Mouse (Mus musculus) embryonic facial prominence, embryonic 15.5 days (tissue): ENCODE data around the gene Eid2. TPM values are rescaled to one million over a fixed set of nuclear protein-coding genes. Genes with fewer than 3 reads are reported as not detected.

Experiments used
- ATAC-seq: fragments of 200-750 bp; cut with Nextera tagmentation; 2 replicates; pipeline ENCODE4 v1.8.0; 2017; ENCODE audit warnings: low read depth, moderate TSS enrichment; ENCODE audit not compliant: insufficient number of reproducible peaks, low FRiP score, low TSS enrichment
- H3K27ac ChIP-seq: fragments of 300-500 bp; sonication (generic); replicated peaks from 2 replicates; pipeline ENCODE4 v1.5.1; 2015; ENCODE audit warnings: mild to moderate bottlenecking, inconsistent platforms
- H3K27me3 ChIP-seq: fragments of 300-500 bp; sonication (generic); 2 replicates; pipeline ENCODE4 v1.6.1; 2015; ENCODE audit warnings: inconsistent platforms
- H3K36me3 ChIP-seq: fragments of 300-500 bp; sonication (generic); 2 replicates; pipeline ENCODE4 v1.6.1; 2015; ENCODE audit warnings: mild to moderate bottlenecking, inconsistent platforms
- H3K4me1 ChIP-seq: fragments of 300-500 bp; sonication (generic); 2 replicates; pipeline ENCODE4 v1.6.1; 2015; ENCODE audit warnings: inconsistent platforms
- H3K4me2 ChIP-seq: fragments of 300-500 bp; sonication (generic); replicated peaks from 2 replicates; pipeline ENCODE4 v1.6.1; 2015; ENCODE audit warnings: mild to moderate bottlenecking, inconsistent platforms
- H3K4me3 ChIP-seq: fragments of 300-500 bp; sonication (generic); replicated peaks from 2 replicates; pipeline ENCODE4 v1.5.1; 2015; ENCODE audit warnings: mild to moderate bottlenecking, inconsistent platforms
- H3K9ac ChIP-seq: fragments of 300-500 bp; sonication (generic); 2 replicates; pipeline ENCODE4 v1.6.1; 2015; ENCODE audit warnings: inconsistent platforms
- H3K9me3 ChIP-seq: fragments of 300-500 bp; sonication (generic); replicated peaks from 2 replicates; pipeline ENCODE4 v1.6.1; 2016; ENCODE audit warnings: inconsistent platforms
- whole genome bisulfite sequencing: fragments of 180-500 bp; shearing (Covaris S2); methylation state at CpG from one replicate; pipeline ENCODE4 v1.1.7; 2015; 5-methylcytosine and 5-hydroxymethylcytosine counted together
- polyA plus RNA-seq: library from polyadenylated mRNA; unstranded; fragments of >200 nt; fragmentation: Nextera tagmentation; extraction: Ambion mirVana; gene quantifications from 2 replicates; pipeline ENCODE4 v1.2.1, GENCODE M21; 2015

Gene Eid2
- polyA plus RNA-seq, 1 experiment from 2014 or later = 3.8 TPM

DNA sequence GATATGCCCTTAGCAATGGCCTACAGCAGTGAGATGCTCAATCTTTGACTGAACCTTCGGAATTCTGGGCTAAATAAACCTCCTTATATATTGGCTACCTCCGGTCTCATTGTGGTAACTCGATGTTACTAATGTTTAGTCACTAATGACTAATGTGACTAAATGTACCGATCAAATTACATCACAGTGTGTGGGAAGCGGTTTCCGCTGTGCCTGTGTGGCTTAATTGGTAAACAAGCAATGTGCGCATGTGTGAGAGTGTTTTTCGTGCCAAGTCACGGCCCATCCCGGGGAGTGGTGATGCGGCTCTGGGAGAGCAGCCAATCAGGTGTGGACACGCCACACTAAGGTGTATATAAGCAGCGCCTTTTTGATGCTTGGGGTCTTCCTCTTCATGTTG is 2.3 kb upstream of the Eid2 start:
- Histone ChIP-seq H3K9me3 (no peaks in the 10 kb centered on the region), H3K36me3 (no peaks in the 10 kb centered on the region; the same call in 1 of the 2 replicates), H3K9ac (no peak overlapping the region), H3K4me3 (no peak overlapping the region), H3K4me1 (peaks cover 11% of the 10 kb centered on the region), H3K27ac (no peak overlapping the region), H3K27me3 (no peaks in the 10 kb centered on the region), H3K4me2 (no peak overlapping the region)
- WGBS = 89% methylated on average over 13 of the region's 13 CpGs
- ATAC-seq = no peak

DNA sequence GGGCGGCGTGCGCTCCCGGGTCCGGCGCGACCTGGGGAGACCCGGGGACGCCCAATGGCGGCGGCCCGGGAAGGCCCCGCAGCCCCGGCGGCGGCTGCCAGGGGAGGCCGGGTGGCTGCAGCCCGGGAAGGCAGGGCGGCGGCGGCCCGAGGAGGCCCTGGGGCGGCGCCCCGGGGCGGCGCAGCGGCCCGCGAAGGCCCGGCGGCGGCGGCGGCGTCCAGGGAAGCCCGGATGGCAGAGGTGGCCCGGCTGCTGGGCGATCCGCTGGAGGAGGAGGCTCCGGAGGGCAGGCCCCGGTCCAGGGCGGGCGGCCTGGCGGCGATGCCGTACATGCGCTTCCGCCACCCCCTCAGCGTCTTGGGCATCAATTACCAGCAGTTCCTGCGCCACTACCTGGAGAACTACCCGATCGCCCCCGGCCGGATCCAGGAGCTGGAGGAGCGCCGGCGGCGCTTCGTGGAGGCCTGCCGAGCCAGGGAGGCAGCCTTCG is 406 bp downstream of the Eid2 start:
- peak overlapping the region; percentile 93 for H3K9ac ChIP-seq
- ATAC-seq = peak; percentile 61
- no peaks in the 10 kb centered on the region for H3K27me3 ChIP-seq
- WGBS = under 1% methylated on average over 61 of the region's 62 CpGs
- no peaks in the 10 kb centered on the region for H3K9me3 ChIP-seq
- peak overlapping the region; percentile 87 for H3K27ac ChIP-seq
- H3K4me3 ChIP-seq = peak overlapping the region; percentile 90
- H3K4me2 ChIP-seq = peak overlapping the region; percentile 71
- H3K4me1 ChIP-seq = peaks cover 11% of the 10 kb centered on the region
- H3K36me3 ChIP-seq = peaks cover 19% of the 10 kb centered on the region

DNA sequence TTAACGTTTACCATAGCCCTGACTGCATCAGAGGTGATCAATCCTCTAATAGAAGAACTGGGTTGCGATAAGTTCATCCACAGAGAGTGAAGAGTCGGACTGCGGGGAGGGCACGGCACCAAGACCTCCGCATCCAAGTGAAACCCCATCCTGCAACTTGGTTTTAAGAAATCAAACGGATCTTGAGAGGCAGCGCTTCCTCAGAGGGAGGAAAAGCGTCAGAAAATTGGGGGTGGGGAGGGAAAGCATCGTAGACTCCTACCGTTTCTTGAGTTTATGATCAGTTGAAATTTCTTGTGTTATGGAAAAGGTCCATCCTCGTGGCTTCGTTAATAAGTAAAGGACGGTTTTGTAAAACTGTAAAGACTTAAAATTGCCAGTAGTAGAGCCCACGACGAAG is 895 bp downstream of the Eid2 start:
- no peaks in the 10 kb centered on the region for H3K27me3 ChIP-seq
- peak overlapping the region; percentile 71 for H3K4me2 ChIP-seq
- WGBS = 22% methylated on average over 16 of the region's 16 CpGs
- peaks cover 11% of the 10 kb centered on the region for H3K4me1 ChIP-seq
- no peak for ATAC-seq
- peaks cover 19% of the 10 kb centered on the region for H3K36me3 ChIP-seq
- no peaks in the 10 kb centered on the region for H3K9me3 ChIP-seq
- peak overlapping the region; percentile 87 for H3K27ac ChIP-seq
- peak overlapping the region; percentile 90 for H3K4me3 ChIP-seq
- peak overlapping the region; percentile 93 for H3K9ac ChIP-seq

DNA sequence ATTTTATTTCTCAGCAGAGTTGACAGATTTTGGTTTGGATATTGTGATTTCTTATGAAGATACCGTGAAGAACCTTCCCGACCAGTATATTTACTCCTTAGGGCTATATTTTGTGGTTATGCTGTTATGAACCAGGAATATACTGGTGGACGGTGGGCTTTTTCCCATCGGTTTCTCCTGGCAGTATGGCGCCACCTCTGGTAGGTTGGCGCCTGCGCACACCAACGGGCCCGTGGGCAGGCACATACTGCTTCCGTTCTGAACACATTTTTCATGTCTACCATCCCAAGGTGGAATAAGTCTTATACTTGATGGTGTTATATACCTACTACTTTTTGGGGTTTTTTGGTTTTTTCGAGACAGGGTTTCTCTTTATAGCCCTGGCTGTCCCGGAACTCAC is 1.7 kb downstream of the Eid2 start:
- H3K4me2 ChIP-seq = no peak overlapping the region

DNA sequence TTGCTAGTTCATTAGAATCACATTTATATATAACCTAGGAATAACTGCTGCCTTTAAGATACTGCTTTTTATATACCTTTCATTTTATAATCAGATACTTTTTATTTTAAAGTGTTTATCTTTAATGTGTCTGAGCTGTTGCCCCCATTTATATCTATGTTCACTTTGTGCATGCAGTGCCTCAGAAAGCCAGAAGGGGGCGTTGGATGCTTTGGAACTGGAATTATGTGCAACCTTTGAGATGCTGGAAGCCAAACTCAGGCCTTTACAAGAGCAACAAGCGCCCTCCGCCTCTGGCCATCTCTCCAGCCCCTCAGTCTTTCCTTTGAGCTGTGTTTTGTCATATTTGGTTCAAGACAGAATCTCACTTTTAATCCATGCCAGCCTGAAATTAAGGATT is 4.1 kb downstream of the Eid2 start:
- Histone ChIP-seq H3K27me3 (no peaks in the 10 kb centered on the region), H3K4me3 (no peak overlapping the region), H3K4me1 (peaks cover 11% of the 10 kb centered on the region), H3K36me3 (peaks cover 19% of the 10 kb centered on the region), H3K4me2 (no peak overlapping the region), H3K9ac (no peak overlapping the region), H3K27ac (no peak overlapping the region), H3K9me3 (no peaks in the 10 kb centered on the region)
- ATAC-seq = no peak
- WGBS = 67% methylated on average over 3 of the region's 3 CpGs

More for the DNA sequence above, 1.7 kb downstream of the Eid2 start:
- H3K9ac ChIP-seq = no peak overlapping the region
- H3K27me3 ChIP-seq = no peaks in the 10 kb centered on the region
- no peak overlapping the region for H3K27ac ChIP-seq
- H3K4me1 ChIP-seq = peaks cover 11% of the 10 kb centered on the region
- ATAC-seq = no peak
- WGBS = 95% methylated on average over 12 of the region's 12 CpGs
- no peak overlapping the region for H3K4me3 ChIP-seq
- peaks cover 19% of the 10 kb centered on the region for H3K36me3 ChIP-seq
- no peaks in the 10 kb centered on the region for H3K9me3 ChIP-seq

DNA sequence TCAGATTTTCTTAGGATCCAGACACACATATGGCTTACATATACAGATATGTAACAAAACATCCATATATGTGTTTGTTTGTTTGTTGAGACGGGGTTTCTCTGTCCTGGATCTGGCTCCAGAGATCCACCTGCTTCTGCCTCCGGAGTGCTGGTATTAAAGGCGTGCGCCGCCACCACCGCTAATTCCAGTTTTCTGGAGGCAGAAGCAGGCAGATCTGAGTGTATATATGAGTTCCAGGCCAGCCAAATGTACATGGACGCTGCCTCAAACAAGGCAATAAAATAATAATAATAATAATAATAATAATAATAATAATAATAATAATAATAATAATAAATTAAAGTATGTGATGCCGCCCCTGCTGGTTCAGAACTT is 9.5 kb downstream of the Eid2 start:
- Histone ChIP-seq H3K9ac (no peak overlapping the region), H3K36me3 (peaks cover 8% of the 10 kb centered on the region; the same call in 1 of the 2 replicates), H3K27ac (no peak overlapping the region), H3K4me2 (no peak overlapping the region), H3K4me3 (peak overlapping the region; percentile 76; the same call in 1 of the 2 replicates), H3K9me3 (no peaks in the 10 kb centered on the region), H3K4me1 (peaks cover 10% of the 10 kb centered on the region), H3K27me3 (no peaks in the 10 kb centered on the region)
- no peak for ATAC-seq
- 63% methylated on average over 8 of the region's 8 CpGs for WGBS

DNA sequence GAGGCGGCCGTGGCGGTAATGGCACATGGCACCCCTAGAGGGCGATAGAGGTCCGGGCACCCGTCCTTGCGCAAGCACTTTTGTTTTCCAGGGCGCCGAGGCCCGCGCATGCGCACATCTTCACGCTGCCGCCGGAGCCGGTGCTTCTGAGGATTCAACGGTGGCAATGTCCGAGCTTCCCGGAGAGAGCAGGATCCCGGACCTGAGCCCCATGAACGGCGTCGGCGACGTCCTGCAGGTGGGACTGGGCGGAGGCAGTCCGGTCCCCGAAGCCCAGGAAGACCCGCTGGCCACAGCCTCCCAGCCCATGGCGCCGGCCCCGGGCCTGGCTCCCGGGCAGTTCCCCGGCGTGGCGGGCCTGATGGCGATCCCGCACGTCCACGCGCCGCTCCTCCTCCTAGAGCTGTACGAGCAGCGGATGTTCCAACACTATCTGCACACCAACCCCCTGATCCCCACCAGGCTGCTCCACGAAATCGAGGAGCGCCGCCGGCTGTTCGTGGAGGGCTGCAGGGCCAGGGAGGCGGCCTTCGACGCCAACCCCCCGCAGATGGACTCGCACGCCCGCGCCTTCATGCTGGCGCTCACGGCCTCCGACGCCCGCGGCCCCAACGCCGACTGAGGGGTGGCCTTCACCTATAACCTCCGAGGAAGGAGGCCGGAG is 10.1 kb downstream of the Eid2 start, which contains the start of gene Eid2b:
TSS of gene Eid2b (plus strand) at position 125 of the 664 bp plus-strand sequence.
- H3K36me3 ChIP-seq = peaks cover 2% of the 10 kb centered on the region; the same call in 1 of the 2 replicates
- no peaks in the 10 kb centered on the region for H3K9me3 ChIP-seq
- H3K27me3 ChIP-seq = no peaks in the 10 kb centered on the region
- peak within 1 kb of the TSS; percentile 76 for H3K4me3 ChIP-seq
- H3K4me1 ChIP-seq = peaks cover 10% of the 10 kb centered on the region
- peak within 1 kb of the TSS; percentile 91 for H3K4me2 ChIP-seq
- H3K9ac ChIP-seq = peak within 1 kb of the TSS; percentile 80
- peak; percentile 53; the same call in 1 of the 2 replicates for ATAC-seq
- H3K27ac ChIP-seq = peak within 1 kb of the TSS; percentile 66; the same call in 1 of the 2 replicates
- WGBS = 4% methylated on average over 68 of the region's 68 CpGs

DNA sequence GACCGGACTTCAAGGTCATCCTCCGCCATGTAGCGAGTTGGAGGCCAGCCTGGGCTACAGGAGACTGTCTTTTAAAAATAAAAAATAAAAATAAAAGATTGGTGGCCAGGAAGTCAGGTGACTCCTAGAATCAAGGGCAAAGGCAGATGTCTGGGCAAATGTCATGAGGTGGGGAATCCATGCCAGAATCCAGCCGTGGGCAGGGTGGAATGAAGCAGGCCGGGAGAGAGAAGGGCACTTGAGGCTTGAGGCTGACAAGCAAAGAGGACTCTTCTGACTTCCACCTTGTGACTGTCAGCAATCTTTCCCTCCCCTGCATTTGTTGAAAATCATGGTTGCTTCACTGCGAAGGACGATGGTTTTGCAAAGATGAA is 10.6 kb downstream of the Eid2 start:
- H3K9me3 ChIP-seq = no peaks in the 10 kb centered on the region
- no peak for ATAC-seq
- no peak overlapping the region for H3K27ac ChIP-seq
- no peaks in the 10 kb centered on the region for H3K36me3 ChIP-seq
- H3K4me2 ChIP-seq = peak overlapping the region; percentile 91
- 86% methylated on average over 7 of the region's 7 CpGs for WGBS
- peak overlapping the region; percentile 80 for H3K9ac ChIP-seq
- peaks cover 10% of the 10 kb centered on the region for H3K4me1 ChIP-seq
- no peaks in the 10 kb centered on the region for H3K27me3 ChIP-seq
- peak overlapping the region; percentile 76 for H3K4me3 ChIP-seq

DNA sequence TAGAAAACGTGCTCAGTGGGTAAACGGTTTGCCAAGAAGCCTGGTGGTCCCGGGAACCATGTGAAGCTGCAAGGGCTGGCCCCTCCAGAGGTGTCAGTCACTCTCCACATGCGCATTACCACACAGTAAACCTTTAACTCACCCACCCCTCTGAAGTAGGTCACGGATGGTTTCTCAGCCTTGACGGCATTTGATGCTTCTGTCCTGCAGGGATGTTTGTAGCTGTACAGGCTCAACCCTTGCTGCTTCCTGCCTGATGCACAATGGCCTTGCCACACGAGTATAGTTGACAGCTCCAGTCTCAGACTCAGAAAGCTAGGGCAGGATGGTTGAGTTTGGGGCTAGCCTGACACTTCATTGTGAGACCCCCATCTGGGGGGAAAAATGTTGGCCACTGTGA is 12.9 kb downstream of the Eid2 start:
- no peaks in the 10 kb centered on the region for H3K27me3 ChIP-seq
- no peaks in the 10 kb centered on the region for H3K9me3 ChIP-seq
- no peak overlapping the region for H3K4me2 ChIP-seq
- 75% methylated on average over 7 of the region's 7 CpGs for WGBS
- no peaks in the 10 kb centered on the region for H3K36me3 ChIP-seq
- no peak overlapping the region for H3K9ac ChIP-seq
- no peak overlapping the region for H3K27ac ChIP-seq
- peaks cover 10% of the 10 kb centered on the region for H3K4me1 ChIP-seq
- no peak for ATAC-seq
- H3K4me3 ChIP-seq = no peak overlapping the region

DNA sequence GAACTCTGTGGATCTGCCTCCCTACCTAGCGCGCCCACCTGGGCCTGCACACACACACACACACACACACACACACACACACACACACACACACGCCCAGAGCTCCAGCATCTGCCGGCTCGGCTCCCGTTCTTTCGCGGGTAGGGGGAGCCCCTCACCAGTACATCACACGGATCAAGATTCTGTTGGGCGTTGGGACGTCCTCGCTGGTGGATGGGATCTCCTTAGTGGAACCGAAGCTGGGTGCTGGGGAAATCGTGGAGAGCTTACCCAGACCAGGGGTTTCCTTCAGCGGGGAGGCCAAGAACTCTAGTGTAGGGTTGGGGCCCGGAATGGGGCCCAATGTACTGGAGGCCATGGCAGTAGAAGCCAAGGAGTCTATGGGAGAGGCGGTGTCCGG is 22.5 kb downstream of the Eid2 start:
- WGBS = under 1% methylated on average over 18 of the region's 18 CpGs
- ATAC-seq = no peak
- Histone ChIP-seq H3K36me3 (no peaks in the 10 kb centered on the region), H3K4me1 (peaks cover 16% of the 10 kb centered on the region), H3K27ac (no peak overlapping the region), H3K4me3 (peak overlapping the region; percentile 22), H3K4me2 (peak overlapping the region; percentile 49), H3K9me3 (no peaks in the 10 kb centered on the region), H3K9ac (no peak overlapping the region), H3K27me3 (peaks cover 82% of the 10 kb centered on the region)

DNA sequence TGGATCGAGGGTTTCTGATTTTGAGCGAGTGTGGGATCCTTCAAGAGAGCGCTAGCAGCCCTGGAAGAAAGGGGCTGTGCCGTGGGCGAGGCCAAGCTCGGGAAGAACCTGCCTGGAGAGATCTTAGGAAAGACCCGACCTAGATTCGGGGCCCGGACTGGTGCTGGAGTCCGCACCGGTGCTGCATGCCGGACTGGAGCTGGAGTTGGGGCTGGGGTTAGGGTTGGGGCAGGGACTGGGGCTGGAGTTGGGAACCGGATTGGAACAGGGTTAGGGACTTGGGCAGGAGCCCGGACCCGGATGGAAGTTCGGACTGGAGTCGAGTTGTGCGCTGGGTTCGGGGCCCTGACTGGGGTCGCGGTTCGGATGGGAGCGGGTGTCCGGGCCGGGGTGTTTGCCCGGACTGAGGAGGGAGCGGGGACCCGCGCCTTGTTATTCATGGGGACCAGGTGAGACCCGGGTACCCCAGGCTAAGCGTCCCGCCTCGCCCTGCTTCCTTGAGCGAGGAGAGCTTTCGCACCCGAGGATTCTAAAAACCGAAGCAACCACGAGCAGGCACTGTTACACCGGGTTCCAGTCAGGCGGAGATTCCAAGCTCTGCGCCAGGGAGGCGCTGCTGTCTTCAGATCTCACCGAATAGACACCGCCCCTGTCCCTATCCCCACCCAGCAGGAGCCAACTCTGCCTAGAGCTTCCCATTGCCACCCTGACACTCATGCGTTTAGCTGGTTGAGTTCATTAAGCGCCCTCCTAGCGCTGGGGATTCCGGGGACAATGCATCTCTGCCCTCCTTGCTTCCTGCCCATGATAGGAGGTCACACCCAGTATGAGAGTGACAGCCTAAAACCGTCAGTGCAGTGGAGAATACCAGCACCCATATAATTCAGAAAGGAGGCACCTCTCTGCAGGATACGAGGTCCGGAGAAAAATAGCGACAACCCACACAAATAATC is 23.2 kb downstream of the Eid2 start, which contains the start of gene Selenov:
TSS of gene Selenov (minus strand) at position 549 of the 953 bp plus-strand sequence.
- H3K4me1 ChIP-seq = peaks cover 16% of the 10 kb centered on the region
- peak within 1 kb of the TSS; percentile 49 for H3K4me2 ChIP-seq
- peak within 1 kb of the TSS; percentile 22 for H3K4me3 ChIP-seq
- H3K27ac ChIP-seq = no peak within 1 kb of the TSS
- no peaks in the 10 kb centered on the region for H3K36me3 ChIP-seq
- no peaks in the 10 kb centered on the region for H3K9me3 ChIP-seq
- WGBS = under 1% methylated on average over 52 of the region's 52 CpGs
- H3K27me3 ChIP-seq = peaks cover 87% of the 10 kb centered on the region
- no peak within 1 kb of the TSS for H3K9ac ChIP-seq
- ATAC-seq = no peak
